In genomic region chr8:71702087-71702432, GRCm38 (mm10) we compare ENCODE assay signal across 10 mouse cellular contexts. TPM values are rescaled to one million over a fixed set of nuclear protein-coding genes. Genes with fewer than 3 reads are reported as not detected.
A peak's percentile ranks its signal among the peaks of the same experiment; 100 is the strongest.
DNase-seq lines count a peak whose midpoint lies in the region; ATAC-seq and TF ChIP-seq lines count a peak whose summit lies in the region.
"Had no signal": no experiment of that assay in that cellular context is flagged by ENCODE, and none has a peak within 500 bp of the region (broad histone marks: within the 10 kb centered on the region; RNA-seq: fewer than 3 reads in every experiment).

No protein-coding gene starts in this region.

- no peak overlapping the region for H3K4me2 ChIP-seq in lung, embryonic 14.5 days
- H3K4me2 ChIP-seq in intestine, embryonic 14.5 days (ENCODE audit: low read length): no peak overlapping the region

- TF ChIP-seq POLR2A in cerebellum, adult 2 months (IDR thresholded peaks at IDR 0.05; ENCODE audit: borderline replicate concordance, insufficient read depth, low read length): no peak

- TF ChIP-seq CTCF in lung, embryonic 14.5 days (IDR thresholded peaks at IDR 0.05; ENCODE audit: low read depth): peak; percentile 25; the same call in 1 of the 2 replicates
- no peak for TF ChIP-seq CTCF in cerebellum, adult 2 months (IDR thresholded peaks at IDR 0.05; ENCODE audit: borderline replicate concordance, insufficient read depth, low read depth, low read length)

- ATAC-seq in lung, embryonic 14.5 days (ENCODE audit: insufficient read depth): no peak
- 0 out of 2 replicates have a peak, but pooled peaks have one; percentile 24 for ATAC-seq in intestine, embryonic 14.5 days (replicated peaks; ENCODE audit: low FRiP score, low TSS enrichment, low read depth)

- H3K27me3 ChIP-seq in lung, embryonic 14.5 days (ENCODE audit: insufficient read depth, low read length): peaks cover 52% of the 10 kb centered on the region
- H3K27me3 ChIP-seq in intestine, embryonic 14.5 days (replicated peaks; ENCODE audit: control insufficient read depth, insufficient read depth, low read length): peaks cover 48% of the 10 kb centered on the region
- H3K27me3 ChIP-seq in cerebellum, adult 2 months (ENCODE audit: control insufficient read depth, insufficient read depth, low read length): no peaks in the 10 kb centered on the region; the same call in 1 of the 2 replicates

- no peaks in the 10 kb centered on the region for H3K36me3 ChIP-seq in lung, embryonic 14.5 days (ENCODE audit: insufficient read depth)
- H3K36me3 ChIP-seq in intestine, embryonic 14.5 days (ENCODE audit: control insufficient read depth, insufficient read depth, low read length): no peaks in the 10 kb centered on the region
- H3K36me3 ChIP-seq: midbrain, embryonic 12.5 days had no signal

- H3K9me3 ChIP-seq in lung, embryonic 14.5 days (ENCODE audit: low read depth, low read length): no peaks in the 10 kb centered on the region
- no peaks in the 10 kb centered on the region for H3K9me3 ChIP-seq in intestine, embryonic 14.5 days (ENCODE audit: control insufficient read depth, low read length)
- H3K9me3 ChIP-seq: midbrain, embryonic 12.5 days had no signal

- no peak overlapping the region for H3K4me3 ChIP-seq in lung, embryonic 14.5 days (ENCODE audit: low read depth, low read length)
- no peak overlapping the region for H3K4me3 ChIP-seq in intestine, embryonic 14.5 days (ENCODE audit: low read depth, low read length)
- no peak overlapping the region for H3K4me3 ChIP-seq in cerebellum, adult 2 months (replicated peaks; ENCODE audit: insufficient read depth, low read depth, low read length)
- H3K4me3 ChIP-seq: midbrain, embryonic 12.5 days had no signal

- WGBS in lung, embryonic 14.5 days: 23% methylated on average over 4 of the region's 4 CpGs
- WGBS in intestine, embryonic 14.5 days: 27% methylated on average over 4 of the region's 4 CpGs
- WGBS in cerebellum, adult 2 months: 35% methylated on average over 4 of the region's 4 CpGs

- H3K4me1 ChIP-seq in lung, embryonic 14.5 days (ENCODE audit: insufficient read depth): no peaks in the 10 kb centered on the region
- H3K4me1 ChIP-seq in intestine, embryonic 14.5 days (replicated peaks; ENCODE audit: control insufficient read depth, insufficient read depth, low read length): no peaks in the 10 kb centered on the region
- H3K4me1 ChIP-seq in cerebellum, adult 2 months (ENCODE audit: control insufficient read depth, insufficient read depth, low read length): no peaks in the 10 kb centered on the region

- DNase-seq in lung, embryonic 14.5 days: no peak
- no peak for DNase-seq in lung, postnatal 10 days
- peak; percentile 20 for DNase-seq in T-cell, adult 2 months (ENCODE audit: low spot score)
- DNase-seq in intestine, embryonic 14.5 days (ENCODE audit: low spot score): no peak
- peak; percentile 51 for DNase-seq in naive thymus-derived CD4-positive, alpha-beta T cell, adult 2 months (ENCODE audit: low read depth)
- no peak for DNase-seq in left cerebral cortex, adult 8-10 months (ENCODE audit: low spot score in 2 of 2)
- no peak for DNase-seq in cerebellum, adult 2 months
- DNase-seq in layer of hippocampus, postnatal 36 days: no peak
- DNase-seq: retina, postnatal 1 day had no signal

- H3K9ac ChIP-seq in lung, embryonic 14.5 days: no peak overlapping the region
- no peak overlapping the region for H3K9ac ChIP-seq in intestine, embryonic 14.5 days (ENCODE audit: low read length)
- H3K9ac ChIP-seq: midbrain, embryonic 12.5 days had no signal

- no peak overlapping the region for H3K27ac ChIP-seq in lung, embryonic 14.5 days (ENCODE audit: low read depth)
- H3K27ac ChIP-seq in intestine, embryonic 14.5 days (ENCODE audit: low read depth): no peak overlapping the region
- H3K27ac ChIP-seq in cerebellum, adult 2 months (ENCODE audit: insufficient read depth, low read length): no peak overlapping the region
- H3K27ac ChIP-seq: midbrain, embryonic 12.5 days had no signal

RNA-seq across cellular contexts. Expression of gene B3gnt3, which starts 0.5 kb away (rescaled TPM):
- 2.1 and 2.3 TPM in 2 replicates for polyA plus RNA-seq in lung, embryonic 14.5 days (2014; fragmentation: Nextera tagmentation; extraction: Ambion mirVana)
- 6.9 and 8.4 TPM in 2 replicates for polyA plus RNA-seq in intestine, embryonic 14.5 days (2014; fragmentation: Nextera tagmentation; extraction: Ambion mirVana)
- under 1 TPM; 0.41 to 0.88 (median 0.70) TPM for total RNA-seq in left cerebral cortex, adult 8-10 months (2022)
- polyA plus RNA-seq in cerebellum, adult 2 months (2012; rRNA removed): 0.44 and 0.48 TPM in 2 replicates
- total RNA-seq in layer of hippocampus, postnatal 36 days (2021): under 1 TPM; 0.40 to 0.91 TPM

RNA-seq across cellular contexts. Expression of gene Insl3, which starts 13.0 kb away (rescaled TPM):
- polyA plus RNA-seq in lung, embryonic 14.5 days (2014; fragmentation: Nextera tagmentation; extraction: Ambion mirVana): 0.87 and 1.0 TPM in 2 replicates
- polyA plus RNA-seq in intestine, embryonic 14.5 days (2014; fragmentation: Nextera tagmentation; extraction: Ambion mirVana): 0.98 and 1.4 TPM in 2 replicates
- total RNA-seq in left cerebral cortex, adult 8-10 months (2022): 1 to 10 TPM; 1.4 to 3.2 (median 2.1) TPM
- polyA plus RNA-seq in cerebellum, adult 2 months (2012; rRNA removed): 0.65 and 2.1 TPM in 2 replicates
- 1 to 10 TPM in 1 of 2 experiments, not detected in 1; 3.6 TPM for total RNA-seq in layer of hippocampus, postnatal 36 days (2021)
- polyA plus RNA-seq: midbrain, embryonic 12.5 days had no signal

RNA-seq across cellular contexts. Expression of gene Fcho1, which starts 23.5 kb away (rescaled TPM):
- 3.9 and 4.5 TPM in 2 replicates for polyA plus RNA-seq in lung, embryonic 14.5 days (2014; fragmentation: Nextera tagmentation; extraction: Ambion mirVana)
- polyA plus RNA-seq in intestine, embryonic 14.5 days (2014; fragmentation: Nextera tagmentation; extraction: Ambion mirVana): 5.8 and 6.9 TPM in 2 replicates
- 100 to 1,000 TPM; 150 to 181 (median 159) TPM for total RNA-seq in left cerebral cortex, adult 8-10 months (2022)
- 108 and 115 TPM in 2 replicates for polyA plus RNA-seq in cerebellum, adult 2 months (2012; rRNA removed)
- 100 to 1,000 TPM; 103 to 114 TPM for total RNA-seq in layer of hippocampus, postnatal 36 days (2021)

RNA-seq across cellular contexts. Expression of gene Jak3, which starts 26.0 kb away (rescaled TPM):
- 7.2 and 7.8 TPM in 2 replicates for polyA plus RNA-seq in lung, embryonic 14.5 days (2014; fragmentation: Nextera tagmentation; extraction: Ambion mirVana)
- 4.1 and 4.5 TPM in 2 replicates for polyA plus RNA-seq in intestine, embryonic 14.5 days (2014; fragmentation: Nextera tagmentation; extraction: Ambion mirVana)
- total RNA-seq in left cerebral cortex, adult 8-10 months (2022): 1 to 10 TPM; 4.4 to 7.3 (median 6.1) TPM
- 3.6 and 3.9 TPM in 2 replicates for polyA plus RNA-seq in cerebellum, adult 2 months (2012; rRNA removed)
- 1 to 10 TPM; 5.2 TPM for total RNA-seq in layer of hippocampus, postnatal 36 days (2021)

RNA-seq across cellular contexts. Expression of gene Unc13a, which starts 30.5 kb away (rescaled TPM):
- polyA plus RNA-seq in lung, embryonic 14.5 days (2014; fragmentation: Nextera tagmentation; extraction: Ambion mirVana): 0.46 and 0.64 TPM in 2 replicates
- polyA plus RNA-seq in intestine, embryonic 14.5 days (2014; fragmentation: Nextera tagmentation; extraction: Ambion mirVana): 1.6 and 2.4 TPM in 2 replicates
- 100 to 1,000 TPM; 237 to 269 (median 246) TPM for total RNA-seq in left cerebral cortex, adult 8-10 months (2022)
- 97.3 and 110 TPM in 2 replicates for polyA plus RNA-seq in cerebellum, adult 2 months (2012; rRNA removed)
- total RNA-seq in layer of hippocampus, postnatal 36 days (2021): 100 to 1,000 TPM; 268 to 288 TPM

Comparison
In these comparisons a context has a peak if more than half of its experiments do, and no peak if none do; other contexts are left out.
1. DNase-seq: peak in T-cell, adult 2 months (single experiment) and naive thymus-derived CD4-positive, alpha-beta T cell, adult 2 months (single experiment); none in lung, embryonic 14.5 days (single experiment), lung, postnatal 10 days (single experiment), intestine, embryonic 14.5 days (single experiment), left cerebral cortex, adult 8-10 months (0 of 2), cerebellum, adult 2 months (0 of 2) and layer of hippocampus, postnatal 36 days (0 of 2).
2. RNA of gene Fcho1, which starts 23.5 kb away (polyA plus RNA-seq): 108 to 115 TPM in cerebellum, adult 2 months; 5.8 to 6.9 TPM in intestine, embryonic 14.5 days and 3.9 to 4.5 TPM in lung, embryonic 14.5 days; every median in the first group is over 10 times any median in the second.